Mouse (Mus musculus) erythroblast, embryonic 14.5 days (primary cell): Measurements from ENCODE around the gene Arap2.

Source experiments
- GATA1 ChIP-seq: IDR thresholded peaks from 2 replicates; pipeline ENCODE4 v1.6.1; 2012; ENCODE audit warnings: low read length, inconsistent platforms, mixed read lengths
- TAL1 ChIP-seq: IDR thresholded peaks from 3 replicates; pipeline ENCODE4 v1.6.1; 2012; ENCODE audit warnings: low read length, inconsistent platforms, mixed read lengths

DNA sequence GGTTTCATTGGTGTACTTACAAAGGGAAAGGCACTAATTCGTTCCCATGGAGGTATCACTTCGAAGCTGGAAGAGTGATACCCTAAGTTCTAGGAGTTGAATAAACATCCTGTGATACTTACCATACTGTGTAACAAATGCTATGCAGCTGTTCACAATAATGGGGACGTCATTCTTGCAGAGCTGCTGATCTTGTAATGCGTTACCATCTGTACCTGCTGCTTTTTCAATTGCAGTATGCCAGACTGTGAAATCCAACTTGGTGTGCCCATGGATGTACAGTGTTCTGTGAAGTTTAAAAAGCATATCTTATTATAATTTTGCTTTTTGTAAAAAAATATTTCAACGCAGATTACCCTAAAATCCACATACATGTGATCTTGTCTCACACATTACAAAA is 112.0 kb downstream of the Arap2 start:
- no peak for TF ChIP-seq GATA1
- TF ChIP-seq TAL1: no peak
